Mouse (Mus musculus) right cerebral cortex, adult 2 months (tissue): Measurements from ENCODE around the gene Cul3.
"Not testable (repeated sequence)": the region's sequence is repeated elsewhere in the genome, so short reads cannot be mapped to it uniquely, and the experiment has no call there.

ENCODE experiments used
- DNase-seq, 2 experiments: peaks; one replicate each; pipeline ENCODE4 v3.0.0; 2021 to 2022; ENCODE audit warnings: low spot score in 2 of 2

The Cul3 gene

GRCm38 (mm10) chr1:80340436-80341376 is at the start of gene Cul3:
TSS of gene Cul3 (minus strand) at chr1:80340480.
- DNase-seq, result peak; percentile 93

DNA sequence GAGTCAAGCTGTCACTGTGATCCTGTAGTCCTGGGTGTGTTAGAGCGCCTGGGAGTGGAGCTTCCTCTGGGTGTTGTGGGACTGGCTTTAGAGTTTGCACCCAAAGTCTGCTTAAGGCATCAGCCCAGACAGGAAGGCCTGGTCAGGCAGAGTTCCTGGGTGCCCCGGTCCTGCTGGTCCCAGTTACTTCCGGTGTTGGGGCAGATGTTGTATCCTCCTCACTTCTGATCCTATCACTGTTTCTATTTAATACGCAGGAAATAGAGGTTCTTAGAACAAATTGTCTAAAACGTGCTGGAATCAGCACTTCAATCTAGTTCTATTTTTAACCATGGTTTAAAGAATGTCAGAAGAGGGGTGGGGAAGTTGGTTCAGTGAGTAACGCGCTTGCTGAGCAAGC is 49.2 kb upstream of the Cul3 start:
- no peak for DNase-seq

DNA sequence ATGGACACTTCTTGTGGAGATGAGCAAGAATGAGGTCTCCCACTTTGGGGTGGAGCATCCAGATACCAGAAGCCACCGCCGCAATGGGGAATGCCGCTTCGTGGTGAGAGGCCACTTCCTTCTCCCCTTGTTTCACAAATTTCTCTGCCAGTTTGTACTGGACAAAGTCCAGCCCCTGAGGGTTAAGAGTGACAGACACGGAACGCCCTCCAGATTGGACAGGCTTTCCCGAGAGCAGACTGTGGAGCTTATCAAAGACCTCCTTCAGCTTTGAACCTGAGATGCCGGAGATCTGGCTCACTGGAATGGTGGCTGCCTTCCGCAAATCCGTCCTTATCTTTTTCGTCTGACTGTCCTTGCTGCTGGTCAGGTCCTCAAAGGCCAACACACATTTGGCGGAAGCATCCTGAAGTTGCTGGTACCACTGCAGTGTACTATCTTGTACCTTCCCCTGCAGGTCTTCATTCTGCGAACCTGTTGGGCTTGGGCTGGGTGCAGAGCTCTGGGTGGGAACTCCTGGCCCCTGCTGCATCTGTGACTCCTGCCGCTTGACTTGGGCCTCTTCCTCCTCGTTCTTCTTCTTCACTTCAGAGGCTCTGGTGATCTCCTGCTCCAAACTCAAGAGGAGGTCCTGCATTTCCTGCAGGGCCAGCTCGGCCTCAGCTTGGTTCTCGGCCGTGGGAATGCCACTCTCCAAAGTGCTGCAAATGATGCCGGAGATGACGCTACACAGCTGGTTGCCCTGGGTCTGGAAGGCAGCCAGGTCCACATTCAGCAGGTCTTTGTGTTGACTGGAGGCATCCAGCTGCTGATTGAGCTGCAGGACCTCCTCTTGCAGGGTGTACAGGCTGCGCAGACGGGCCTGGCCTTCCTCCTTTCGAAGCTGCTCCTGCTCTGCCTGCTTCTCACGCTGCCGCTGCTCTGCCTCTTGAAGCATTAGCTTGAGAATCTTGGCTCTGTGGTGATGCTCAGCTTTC is 43.6 kb upstream of the Cul3 start:
- no peak for DNase-seq

GRCm38 (mm10) chr1:80382928-80383327 is 42.6 kb upstream of the Cul3 start:
- no peak for DNase-seq

DNA sequence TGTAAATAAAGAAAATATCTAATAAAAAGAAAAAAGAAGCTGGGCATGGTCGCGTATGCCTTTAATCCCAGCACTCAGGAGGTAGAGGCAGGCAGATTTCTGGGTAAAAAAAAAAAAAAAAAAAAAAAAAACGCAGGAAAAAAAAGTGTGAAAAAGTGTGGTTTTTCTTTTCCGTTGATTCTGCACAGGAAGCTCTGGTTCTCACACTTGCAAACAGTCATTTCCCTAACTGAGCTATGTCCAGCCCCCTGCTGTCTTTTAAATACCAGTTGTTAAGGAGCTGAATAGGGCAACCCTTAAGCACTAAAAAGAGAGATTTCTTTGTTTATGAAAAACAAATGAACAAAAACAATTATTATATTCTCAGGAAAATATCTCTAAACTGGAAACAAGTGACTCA is 41.0 kb upstream of the Cul3 start:
- no peak for DNase-seq

GRCm38 (mm10) chr1:80372010-80372409 is 31.7 kb upstream of the Cul3 start:
- no peak for DNase-seq

GRCm38 (mm10) chr1:80371189-80371889 is 31.1 kb upstream of the Cul3 start:
- DNase-seq, result peak in 1 of 2 experiments; percentile 18

GRCm38 (mm10) chr1:80363486-80363885 is 23.2 kb upstream of the Cul3 start:
- DNase-seq, result no peak

DNA sequence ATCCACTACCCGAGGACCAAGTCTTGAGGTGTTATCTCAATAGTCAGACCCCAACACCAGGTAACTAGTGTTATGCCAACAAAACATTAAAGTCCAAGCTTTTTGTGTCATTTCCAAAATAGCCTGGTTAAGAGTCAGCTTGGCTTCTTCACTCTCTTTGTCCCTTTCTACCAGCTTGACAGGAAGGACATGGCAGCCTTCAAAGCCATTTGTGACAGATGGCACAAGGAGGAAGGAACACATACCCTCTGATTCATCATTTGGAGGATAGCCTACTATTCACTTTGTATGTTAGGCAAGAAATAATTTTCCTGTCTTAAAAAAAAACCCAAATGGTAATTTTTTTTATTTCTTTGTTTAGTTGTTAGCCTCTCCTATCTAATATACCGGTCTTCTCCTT is 22.7 kb upstream of the Cul3 start:
- no peak for DNase-seq

- DNase-seq, result no peak
These were observed 22.1 kb upstream of the Cul3 start for GRCm38 (mm10) chr1:80362400-80362799.

- not testable (repeated sequence) for DNase-seq
These were observed 21.5 kb upstream of the Cul3 start for GRCm38 (mm10) chr1:80361771-80362170.

GRCm38 (mm10) chr1:80360038-80360608 is 19.8 kb upstream of the Cul3 start:
- no peak for DNase-seq

GRCm38 (mm10) chr1:80340061-80340435 is 232 bp downstream of the Cul3 start:
- peak in 1 of 2 experiments; percentile 44 for DNase-seq

- DNase-seq, result peak; percentile 26 to 27
These were observed 757 bp downstream of the Cul3 start for GRCm38 (mm10) chr1:80339425-80340021.

DNA sequence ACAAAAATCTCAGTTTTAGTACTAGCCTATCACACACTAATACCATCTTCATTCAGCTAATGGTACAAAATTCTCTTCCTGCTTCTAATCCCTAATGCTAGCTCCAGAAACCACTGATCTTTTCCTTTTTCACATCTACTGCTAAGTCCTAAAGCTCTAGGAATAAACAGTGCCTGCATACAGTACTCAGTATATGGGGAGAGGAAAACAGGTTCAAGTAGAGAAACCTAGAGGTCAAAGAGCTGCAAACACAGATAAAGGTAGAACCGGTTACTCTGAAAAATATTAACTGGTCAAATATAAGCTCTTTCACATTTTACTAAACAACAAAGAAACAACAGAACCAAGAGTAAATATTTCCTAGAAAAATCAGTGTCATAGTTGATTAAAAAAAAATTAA is 1.9 kb downstream of the Cul3 start:
- no peak for DNase-seq

GRCm38 (mm10) chr1:80335726-80336368 is 4.4 kb downstream of the Cul3 start:
- DNase-seq, result no peak

GRCm38 (mm10) chr1:80335118-80335517 is 5.2 kb downstream of the Cul3 start:
- DNase-seq, result no peak

DNA sequence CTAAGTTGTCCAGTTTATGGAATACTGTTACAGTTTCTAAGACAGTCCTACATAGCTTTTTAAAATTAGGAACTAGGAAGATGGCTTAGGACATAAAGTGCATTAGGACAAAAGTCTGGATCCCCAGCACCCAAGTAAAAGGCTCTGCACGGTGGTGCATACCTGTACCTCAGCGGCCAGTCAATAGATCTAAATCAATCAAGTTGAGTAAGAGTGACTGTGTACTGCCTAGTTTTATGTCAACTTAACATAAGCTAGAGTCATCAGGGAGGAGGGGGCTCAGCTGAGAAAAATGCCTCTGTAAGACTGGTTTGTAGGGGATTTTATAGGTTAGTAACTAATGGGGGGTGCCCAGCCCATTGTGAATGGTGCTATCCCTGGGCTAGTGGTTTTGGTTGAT is 9.3 kb downstream of the Cul3 start:
- DNase-seq, result no peak

- no peak for DNase-seq
These were observed 14.5 kb downstream of the Cul3 start for GRCm38 (mm10) chr1:80325761-80326160.

GRCm38 (mm10) chr1:80324370-80324769 is 15.9 kb downstream of the Cul3 start:
- DNase-seq, result no peak
